Mouse (Mus musculus): Measurements from ENCODE around the gene Hrh2. TPM values are rescaled to one million over a fixed set of nuclear protein-coding genes. Genes with fewer than 3 reads are reported as not detected.

The Hrh2 gene
- polyA plus RNA-seq, 1 experiment from 2014 or later: not detected

GRCm38 (mm10) chr13:54221631-54222179 lies 29.8 kb downstream of the Hrh2 start:
- H3K9me3 ChIP-seq: no peaks in the 10 kb centered on the region
- H3K4me3 ChIP-seq (replicated peaks): no peak overlapping the region
- no peak overlapping the region for H3K9ac ChIP-seq (replicated peaks)
- H3K4me2 ChIP-seq: no peak overlapping the region
- no peak overlapping the region for H3K27ac ChIP-seq
- 85% methylated on average over 4 of the region's 4 CpGs for WGBS
- no peak for ATAC-seq (ENCODE audit: insufficient number of reproducible peaks, insufficient read depth, low FRiP score, low TSS enrichment, low read depth)
- H3K27me3 ChIP-seq: peaks cover 4% of the 10 kb centered on the region; the same call in 1 of the 2 replicates
- no peaks in the 10 kb centered on the region for H3K4me1 ChIP-seq (replicated peaks)
- H3K36me3 ChIP-seq: no peaks in the 10 kb centered on the region

GRCm38 (mm10) chr13:54222921-54223769 lies 31.2 kb downstream of the Hrh2 start:
- no peak overlapping the region for H3K27ac ChIP-seq
- H3K9ac ChIP-seq (replicated peaks): no peak overlapping the region
- H3K36me3 ChIP-seq: no peaks in the 10 kb centered on the region
- peaks cover 17% of the 10 kb centered on the region for H3K27me3 ChIP-seq
- no peak overlapping the region for H3K4me2 ChIP-seq
- no peaks in the 10 kb centered on the region for H3K9me3 ChIP-seq
- 62% methylated on average over 13 of the region's 13 CpGs for WGBS
- ATAC-seq (ENCODE audit: insufficient number of reproducible peaks, insufficient read depth, low FRiP score, low TSS enrichment, low read depth): no peak
- H3K4me1 ChIP-seq (replicated peaks): no peaks in the 10 kb centered on the region
- no peak overlapping the region for H3K4me3 ChIP-seq (replicated peaks)

DNA sequence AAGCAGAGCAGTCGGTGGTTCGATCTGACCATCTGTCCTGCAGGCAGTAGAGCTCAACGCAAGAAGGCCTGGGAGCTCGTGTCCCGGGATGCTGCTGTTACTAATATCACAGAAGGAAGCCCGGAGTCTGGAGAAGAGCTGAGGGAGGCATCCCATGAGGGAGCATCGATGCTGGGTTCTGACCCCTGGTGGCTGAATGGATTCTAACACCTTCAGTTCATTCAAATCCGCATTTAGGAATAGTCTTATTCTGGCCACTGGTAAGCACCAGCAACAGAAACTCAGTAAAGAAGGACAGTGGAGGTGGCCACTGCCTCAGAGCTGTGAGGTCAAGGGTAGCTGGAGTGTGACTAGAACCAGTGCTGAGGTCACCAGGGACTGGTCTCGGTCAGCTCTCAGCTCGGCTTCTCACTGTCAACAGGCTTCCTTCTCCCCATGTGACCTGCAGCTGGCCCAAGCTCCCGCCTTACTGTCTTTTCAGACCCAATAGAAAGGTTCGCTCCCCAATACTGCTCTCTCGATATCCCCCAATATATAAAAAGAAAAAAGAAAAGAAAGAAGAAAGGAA lies 36.1 kb downstream of the Hrh2 start:
- 27% methylated on average over 13 of the region's 13 CpGs for WGBS
- no peak for ATAC-seq (ENCODE audit: insufficient number of reproducible peaks, insufficient read depth, low FRiP score, low TSS enrichment, low read depth)

GRCm38 (mm10) chr13:54230081-54230480 lies 38.2 kb downstream of the Hrh2 start:
- H3K4me3 ChIP-seq (replicated peaks): no peak overlapping the region
- 86% methylated on average over 6 of the region's 6 CpGs for WGBS
- H3K9me3 ChIP-seq: no peaks in the 10 kb centered on the region
- H3K27ac ChIP-seq: no peak overlapping the region
- H3K9ac ChIP-seq (replicated peaks): no peak overlapping the region
- H3K27me3 ChIP-seq: peaks cover 24% of the 10 kb centered on the region
- H3K4me2 ChIP-seq: no peak overlapping the region
- ATAC-seq (ENCODE audit: insufficient number of reproducible peaks, insufficient read depth, low FRiP score, low TSS enrichment, low read depth): no peak
- H3K4me1 ChIP-seq (replicated peaks): no peaks in the 10 kb centered on the region
- H3K36me3 ChIP-seq: no peaks in the 10 kb centered on the region

More for the DNA sequence above, 36.1 kb downstream of the Hrh2 start:
- no peaks in the 10 kb centered on the region for H3K4me1 ChIP-seq (replicated peaks)
- no peak overlapping the region for H3K9ac ChIP-seq (replicated peaks)
- no peak overlapping the region for H3K4me2 ChIP-seq
- H3K27me3 ChIP-seq: peaks cover 17% of the 10 kb centered on the region
- H3K27ac ChIP-seq: no peak overlapping the region
- H3K36me3 ChIP-seq: no peaks in the 10 kb centered on the region
- H3K4me3 ChIP-seq (replicated peaks): no peak overlapping the region
- no peaks in the 10 kb centered on the region for H3K9me3 ChIP-seq

- WGBS: 65% methylated on average over 10 of the region's 10 CpGs
- Histone ChIP-seq H3K27me3 (peaks cover 25% of the 10 kb centered on the region), H3K4me2 (no peak overlapping the region), H3K27ac (no peak overlapping the region), H3K9me3 (no peaks in the 10 kb centered on the region), H3K36me3 (no peaks in the 10 kb centered on the region), H3K9ac (replicated peaks) (no peak overlapping the region), H3K4me3 (replicated peaks) (no peak overlapping the region), H3K4me1 (replicated peaks) (no peaks in the 10 kb centered on the region)
- no peak for ATAC-seq (ENCODE audit: insufficient number of reproducible peaks, insufficient read depth, low FRiP score, low TSS enrichment, low read depth)
Measured at GRCm38 (mm10) chr13:54231868-54232267, 39.9 kb downstream of the Hrh2 start.

DNA sequence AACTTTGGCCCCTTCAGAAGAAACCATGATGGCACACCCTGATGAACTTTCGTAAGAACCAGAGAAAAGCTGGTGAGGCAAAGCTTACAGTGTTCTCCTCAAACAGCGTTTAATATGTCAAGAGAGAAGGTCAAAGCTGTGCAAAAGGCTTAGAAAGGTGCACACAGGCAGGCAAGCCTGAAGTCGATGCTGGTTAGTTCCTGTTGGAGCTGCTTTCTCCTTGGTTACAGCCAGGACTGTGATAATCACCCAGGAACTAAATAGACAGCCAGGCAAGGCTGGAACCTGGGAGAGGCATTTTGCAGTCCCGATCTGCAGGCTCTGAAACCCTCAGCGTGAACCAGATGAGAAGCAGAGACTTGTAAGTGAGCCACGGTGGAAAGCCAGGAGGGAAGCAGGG lies 45.6 kb downstream of the Hrh2 start:
- 67% methylated on average over 6 of the region's 6 CpGs for WGBS
- no peak for ATAC-seq (ENCODE audit: insufficient number of reproducible peaks, insufficient read depth, low FRiP score, low TSS enrichment, low read depth)

DNA sequence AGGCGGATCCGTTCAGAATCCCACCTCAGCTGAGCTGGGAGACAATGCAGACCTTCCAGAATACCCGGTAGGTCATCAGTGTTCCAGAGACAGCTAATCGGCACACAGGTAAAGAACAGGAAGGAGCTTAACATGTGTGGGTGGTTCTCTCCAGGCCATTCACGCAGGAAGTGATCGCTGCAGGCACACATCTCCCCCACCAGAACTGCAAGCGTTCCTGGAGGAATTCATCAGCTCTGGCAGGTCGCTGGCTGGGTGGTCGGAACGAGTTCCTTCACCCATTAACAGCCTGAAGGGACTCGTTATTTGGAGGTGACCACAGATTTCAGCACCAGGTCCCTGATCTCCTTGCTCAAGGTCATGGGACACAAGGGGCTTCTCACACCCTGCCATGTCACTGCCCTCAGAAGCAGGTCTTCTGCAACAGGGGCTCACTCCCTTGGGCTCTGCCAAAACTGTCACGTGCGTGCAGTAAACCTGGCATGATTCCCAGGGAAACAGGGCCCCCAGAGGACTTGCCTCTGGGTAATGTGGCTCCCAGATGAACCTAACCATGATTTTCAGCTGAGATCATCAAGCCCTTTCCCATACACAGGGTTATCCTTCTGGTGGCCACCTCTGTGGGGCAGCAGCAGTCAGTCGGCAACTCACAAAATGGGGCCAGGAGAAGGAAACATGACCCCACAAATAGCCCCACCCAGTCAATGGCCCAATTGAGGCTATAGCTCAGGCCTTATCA lies 46.8 kb downstream of the Hrh2 start:
- Histone ChIP-seq H3K36me3 (no peaks in the 10 kb centered on the region), H3K9ac (replicated peaks) (no peak overlapping the region), H3K4me1 (replicated peaks) (0 out of 2 replicates have a peak, but pooled peaks cover 8% of the 10 kb centered on the region), H3K4me3 (replicated peaks) (no peak overlapping the region), H3K27ac (no peak overlapping the region), H3K4me2 (no peak overlapping the region), H3K9me3 (no peaks in the 10 kb centered on the region), H3K27me3 (peaks cover 28% of the 10 kb centered on the region; the same call in 1 of the 2 replicates)
- 29% methylated on average over 14 of the region's 14 CpGs for WGBS
- no peak for ATAC-seq (ENCODE audit: insufficient number of reproducible peaks, insufficient read depth, low FRiP score, low TSS enrichment, low read depth)

More for the DNA sequence above, 45.6 kb downstream of the Hrh2 start:
- peaks cover 33% of the 10 kb centered on the region; the same call in 1 of the 2 replicates for H3K27me3 ChIP-seq
- no peaks in the 10 kb centered on the region for H3K36me3 ChIP-seq
- H3K27ac ChIP-seq: no peak overlapping the region
- no peaks in the 10 kb centered on the region for H3K9me3 ChIP-seq
- H3K4me3 ChIP-seq (replicated peaks): no peak overlapping the region
- H3K4me2 ChIP-seq: no peak overlapping the region
- H3K9ac ChIP-seq (replicated peaks): no peak overlapping the region
- 0 out of 2 replicates have a peak, but pooled peaks cover 8% of the 10 kb centered on the region for H3K4me1 ChIP-seq (replicated peaks)

- H3K4me1 ChIP-seq (replicated peaks): 0 out of 2 replicates have a peak, but pooled peaks cover 8% of the 10 kb centered on the region
- peaks cover 24% of the 10 kb centered on the region for H3K27me3 ChIP-seq
- no peak overlapping the region for H3K4me2 ChIP-seq
- H3K9ac ChIP-seq (replicated peaks): no peak overlapping the region
- H3K36me3 ChIP-seq: no peaks in the 10 kb centered on the region
- no peak for ATAC-seq (ENCODE audit: insufficient number of reproducible peaks, insufficient read depth, low FRiP score, low TSS enrichment, low read depth)
- 72% methylated on average over 5 of the region's 5 CpGs for WGBS
- H3K9me3 ChIP-seq: no peaks in the 10 kb centered on the region
- H3K4me3 ChIP-seq (replicated peaks): no peak overlapping the region
- no peak overlapping the region for H3K27ac ChIP-seq
Measured at GRCm38 (mm10) chr13:54242380-54242779, 50.5 kb downstream of the Hrh2 start.

- peaks cover 9% of the 10 kb centered on the region for H3K27me3 ChIP-seq
- H3K9ac ChIP-seq (replicated peaks): no peak overlapping the region
- H3K9me3 ChIP-seq: no peaks in the 10 kb centered on the region
- ATAC-seq (ENCODE audit: insufficient number of reproducible peaks, insufficient read depth, low FRiP score, low TSS enrichment, low read depth): no peak
- 54% methylated on average over 5 of the region's 5 CpGs for WGBS
- no peak overlapping the region for H3K27ac ChIP-seq
- H3K4me3 ChIP-seq (replicated peaks): no peak overlapping the region
- H3K4me2 ChIP-seq: no peak overlapping the region
- H3K4me1 ChIP-seq (replicated peaks): peaks cover 18% of the 10 kb centered on the region
- H3K36me3 ChIP-seq: no peaks in the 10 kb centered on the region
Measured at GRCm38 (mm10) chr13:54245204-54245603, 53.3 kb downstream of the Hrh2 start.

GRCm38 (mm10) chr13:54247545-54247944 lies 55.6 kb downstream of the Hrh2 start:
- Histone ChIP-seq H3K27me3 (peaks cover 9% of the 10 kb centered on the region), H3K9ac (replicated peaks) (no peak overlapping the region), H3K4me1 (replicated peaks) (peaks cover 18% of the 10 kb centered on the region), H3K9me3 (no peaks in the 10 kb centered on the region), H3K4me3 (replicated peaks) (no peak overlapping the region), H3K4me2 (no peak overlapping the region), H3K36me3 (no peaks in the 10 kb centered on the region), H3K27ac (no peak overlapping the region)
- 26% methylated on average over 4 of the region's 4 CpGs for WGBS
- no peak for ATAC-seq (ENCODE audit: insufficient number of reproducible peaks, insufficient read depth, low FRiP score, low TSS enrichment, low read depth)

Measured in limb, embryonic 12.5 days (tissue).